Mouse (Mus musculus): ENCODE measurements around the gene Gm813.

The Gm813 gene

GRCm38 (mm10) chr16:58603831-58604230 lies 12.9 kb downstream of the Gm813 start:
- DNase-seq: no peak

GRCm38 (mm10) chr16:58600846-58601245 lies 15.9 kb downstream of the Gm813 start:
- DNase-seq: no peak

- DNase-seq: no peak
Observed at GRCm38 (mm10) chr16:58591299-58591698, 25.5 kb downstream of the Gm813 start.

GRCm38 (mm10) chr16:58589444-58589843 lies 27.3 kb downstream of the Gm813 start:
- DNase-seq: no peak

GRCm38 (mm10) chr16:58573949-58574722 lies 42.6 kb downstream of the Gm813 start:
- DNase-seq: no peak

- no peak for DNase-seq
Observed at GRCm38 (mm10) chr16:58570694-58571264, 46.0 kb downstream of the Gm813 start.

Data from kidney, postnatal 36 days (tissue).